Mouse (Mus musculus) kidney, postnatal 14 days (tissue): ENCODE measurements at regions not wholly inside any gene's neighbourhood (a gene's known extent, or its start where the extent isn't known, plus 50 kb on each side); places are given as distances from the start of the nearest gene placed in this dataset.
A peak's percentile ranks its signal among the peaks of the same experiment; 100 is the strongest.

ENCODE experiments used
- DNase-seq: peaks from one replicate; pipeline ENCODE4 v3.0.0; 2022; ENCODE audit warnings: mixed read lengths

DNA sequence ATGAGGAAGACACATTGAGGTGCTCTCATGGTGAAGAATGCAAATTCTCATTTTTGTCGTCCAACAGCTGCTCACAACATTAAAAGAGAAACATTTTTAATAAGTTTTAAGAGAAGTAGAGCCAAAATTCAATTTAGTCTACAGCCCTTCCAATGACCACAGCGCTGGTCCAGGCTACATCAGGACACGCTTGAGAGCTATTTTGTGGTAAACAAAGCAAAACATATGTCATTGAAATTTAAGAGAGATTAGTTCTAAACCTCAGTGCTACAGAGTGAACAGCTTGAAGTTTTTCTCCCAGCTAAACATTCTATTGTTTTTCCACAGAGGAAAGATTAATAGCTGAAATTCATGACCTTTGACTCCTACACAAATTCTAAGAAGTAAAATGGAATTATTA, 1820.8 kb upstream of the Acvr2a start:
- peak; percentile 1 for DNase-seq

DNA sequence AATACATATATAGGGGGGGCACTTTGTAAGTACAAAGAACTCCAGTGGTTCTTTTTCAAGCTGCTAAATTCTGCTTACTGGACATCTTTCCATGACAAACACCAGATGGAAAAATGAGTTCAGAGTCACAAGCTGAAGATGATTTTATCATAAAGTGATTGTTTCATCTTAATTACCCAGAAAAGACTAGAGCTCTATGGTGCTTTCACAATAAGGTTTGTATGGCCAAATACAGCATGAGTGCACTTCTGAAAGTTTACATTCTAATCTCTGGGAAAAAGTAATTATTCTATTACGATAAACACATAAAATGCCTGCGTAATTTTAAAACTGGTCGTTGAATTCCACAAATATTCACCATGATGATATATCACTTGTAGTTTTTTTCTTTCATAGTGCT, 1821.2 kb upstream of the Acvr2a start:
- DNase-seq: no peak

DNA sequence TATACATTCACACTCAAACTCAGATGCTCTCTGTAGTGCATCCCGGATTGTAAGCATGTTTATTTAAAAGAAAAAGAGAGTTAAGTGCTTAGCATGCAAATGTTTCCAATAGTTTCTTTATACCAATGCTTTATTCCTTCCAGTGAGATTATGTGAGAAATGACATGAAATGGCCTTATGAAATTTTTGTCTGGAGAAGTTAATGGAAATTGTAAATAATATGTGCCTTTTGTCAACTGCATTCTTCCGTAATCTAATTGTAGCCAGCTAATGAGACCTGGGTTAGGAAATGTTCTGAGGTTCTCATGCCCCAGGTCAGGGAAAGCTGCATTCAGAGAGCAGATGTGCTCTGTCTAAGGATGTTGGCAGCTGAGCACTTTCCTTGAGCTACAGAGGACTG, 1827.2 kb upstream of the Acvr2a start:
- DNase-seq: peak; percentile 10

DNA sequence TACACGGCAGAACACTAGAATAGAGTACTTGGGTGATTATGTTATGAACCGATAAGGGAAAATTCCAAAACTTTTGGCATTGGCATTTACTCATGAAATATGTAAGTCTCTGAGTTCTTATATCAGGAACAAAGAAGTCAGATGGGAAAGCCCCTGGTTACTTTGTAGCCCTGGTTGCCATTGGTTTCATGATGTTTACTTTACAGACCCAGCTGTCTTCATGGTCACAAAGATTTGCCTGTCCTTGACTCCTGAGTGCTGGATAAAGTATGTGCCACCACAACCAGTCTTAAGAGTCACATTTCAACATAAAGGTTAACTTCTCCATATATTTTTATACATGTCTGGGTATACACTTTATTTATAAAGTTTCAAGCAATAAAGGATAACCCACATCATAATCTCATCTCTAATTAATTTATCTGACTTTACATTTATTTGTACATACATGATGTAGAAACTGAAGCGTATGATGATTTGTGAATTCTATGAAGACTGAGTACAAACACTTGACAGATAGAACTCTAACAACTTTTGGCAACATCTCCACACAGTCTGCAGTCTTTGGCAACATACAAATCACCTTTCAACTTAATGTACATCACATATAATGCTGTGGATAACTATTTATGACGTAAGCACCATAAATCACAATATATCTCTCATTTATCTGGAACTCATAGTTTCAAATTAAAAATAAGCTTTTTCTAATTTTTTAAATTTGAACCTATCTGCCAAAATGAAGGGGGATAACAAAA, 1827.8 kb upstream of the Acvr2a start:
- no peak for DNase-seq

DNA sequence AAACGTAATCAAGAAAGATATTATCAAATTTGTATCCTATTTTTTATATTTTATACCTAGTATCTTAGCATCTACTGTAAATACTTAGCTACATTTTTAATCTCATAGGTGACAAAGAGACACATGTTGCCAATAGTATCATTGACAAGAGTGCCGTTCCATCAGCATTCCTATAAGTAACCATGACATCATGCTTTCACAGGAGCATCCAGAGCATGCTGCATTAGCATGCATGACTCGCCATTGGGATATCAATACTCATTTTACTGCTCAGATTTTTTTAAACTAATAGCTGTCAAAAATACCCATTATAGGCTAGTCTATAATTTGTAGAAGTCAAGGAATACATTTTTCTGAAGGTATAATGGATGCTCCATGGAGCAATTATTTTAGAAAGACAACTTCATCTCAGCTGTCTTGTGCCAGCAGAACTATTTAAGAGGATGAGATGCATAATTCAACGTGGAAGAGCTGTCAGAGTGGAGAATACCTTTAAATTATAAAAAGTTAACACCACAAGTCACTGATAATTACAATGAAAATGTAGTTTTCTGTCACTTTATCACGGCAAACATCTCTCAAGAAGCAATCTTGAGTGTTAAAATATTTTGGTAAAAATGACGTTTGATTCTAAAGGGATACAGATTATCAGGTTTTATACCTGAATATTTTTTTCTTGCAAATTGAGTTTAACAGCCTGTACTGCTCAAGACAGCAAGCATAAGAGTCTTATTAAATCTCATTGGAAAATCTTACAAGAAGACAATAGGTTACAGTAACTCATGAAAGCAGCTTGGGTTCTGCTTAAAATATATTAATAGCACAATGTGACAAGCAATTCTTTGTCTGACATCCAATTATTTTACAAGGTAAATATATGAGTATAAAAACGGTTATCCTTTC, 1823.7 kb upstream of the Zeb2 start:
- no peak for DNase-seq

DNA sequence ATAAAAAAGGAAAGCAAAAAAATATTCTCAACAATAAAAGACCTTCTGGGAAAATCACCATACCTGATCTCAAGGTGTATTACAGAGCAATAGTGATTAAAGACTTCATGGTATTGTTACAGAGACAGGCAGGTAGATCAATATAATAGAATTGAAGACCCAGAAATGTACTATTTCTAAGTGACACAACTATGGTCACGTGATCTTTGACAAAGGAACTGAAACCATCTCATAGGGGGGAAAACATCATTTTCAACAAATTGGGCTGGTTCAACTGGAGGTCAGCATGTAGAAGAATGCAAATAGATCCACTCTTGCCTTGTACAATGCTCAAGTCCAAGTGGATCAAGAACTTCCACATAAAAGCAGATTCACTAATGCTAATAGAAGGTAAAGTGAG, 1815.6 kb upstream of the Zeb2 start:
- DNase-seq: no peak

DNA sequence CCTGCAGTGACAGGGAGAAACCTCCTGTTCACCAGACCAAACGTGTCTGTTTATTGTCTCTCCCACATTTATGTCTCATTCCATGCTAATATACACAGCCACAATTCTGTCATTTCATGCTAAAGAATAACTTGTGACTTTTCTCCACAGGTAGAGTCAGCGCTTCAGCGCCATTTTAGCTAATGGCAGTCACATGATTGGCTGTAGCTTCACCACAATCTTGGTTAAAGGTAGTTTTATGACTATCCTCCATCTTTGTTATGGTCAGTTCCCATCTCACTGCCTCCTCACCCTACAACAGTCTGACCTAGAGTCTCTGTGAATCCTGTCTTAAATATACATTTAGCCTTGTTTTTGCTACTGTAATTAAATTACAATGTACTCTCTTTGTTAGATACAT, 1807.0 kb upstream of the Zeb2 start:
- no peak for DNase-seq

DNA sequence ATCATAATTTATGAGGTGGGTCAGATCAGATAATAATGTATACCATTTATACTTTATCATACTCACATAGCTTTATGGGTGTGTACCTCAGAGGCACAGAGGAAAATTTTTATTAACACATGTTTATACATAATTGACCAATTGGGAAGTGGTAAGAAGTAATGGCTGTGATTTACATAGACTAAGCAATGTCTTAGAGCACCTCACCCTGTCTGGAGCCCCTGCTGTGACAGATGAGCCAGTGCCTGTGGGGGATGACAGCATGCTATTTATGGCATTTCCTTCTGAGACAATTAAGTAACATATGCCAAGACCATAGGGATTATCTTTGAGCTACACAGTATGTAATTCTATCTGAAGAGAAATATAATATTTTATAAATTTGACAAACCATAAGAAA, 1796.3 kb upstream of the Zeb2 start:
- no peak for DNase-seq

DNA sequence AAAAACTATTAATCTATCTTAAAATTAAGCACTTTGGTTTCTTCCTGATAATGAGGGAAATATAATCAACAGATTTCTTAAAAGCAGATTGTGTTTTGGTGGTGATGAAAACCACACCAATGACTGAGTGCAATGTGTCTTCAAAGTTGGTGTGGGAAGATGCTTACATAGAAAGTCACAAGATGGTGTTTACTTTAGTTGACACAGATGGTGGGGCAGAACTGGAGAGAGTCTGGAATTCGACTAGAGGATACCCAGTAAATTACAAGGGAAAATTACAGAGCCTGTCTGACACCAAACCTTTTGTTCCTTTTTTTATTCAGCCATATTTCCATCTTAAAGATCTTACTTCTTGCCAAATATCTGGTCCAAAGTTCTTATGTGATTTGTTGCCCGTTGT, 1766.0 kb upstream of the Zeb2 start:
- DNase-seq: no peak

DNA sequence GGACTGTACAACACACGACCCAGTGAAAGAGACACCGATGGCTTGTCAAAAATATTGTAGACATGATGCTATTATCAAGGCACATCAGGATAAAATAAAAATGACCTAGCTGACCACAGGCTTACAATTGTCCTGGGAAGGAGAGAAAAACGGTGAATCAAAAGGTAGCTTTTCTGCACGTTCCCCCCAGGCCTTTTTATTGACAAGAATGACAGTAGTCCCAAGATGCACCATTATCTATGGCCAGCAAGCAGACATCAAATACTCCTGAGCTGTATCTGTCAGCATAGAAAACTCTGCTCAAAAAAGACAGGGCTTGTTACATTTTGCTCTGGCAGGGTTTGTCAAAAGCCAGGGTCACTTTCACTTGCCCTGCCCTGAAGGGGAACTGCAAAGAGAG, 1753.6 kb upstream of the Zeb2 start:
- no peak for DNase-seq
